Mouse (Mus musculus): ENCODE results near the gene Setd2. TPM values are rescaled to one million over a fixed set of nuclear protein-coding genes. Genes with fewer than 3 reads are reported as not detected.
A peak's percentile ranks its signal among the peaks of the same experiment; 100 is the strongest.

Setd2 gene
- polyA plus RNA-seq, 2 experiments from 2014 or later = 45.4 to 50.4 TPM

DNA sequence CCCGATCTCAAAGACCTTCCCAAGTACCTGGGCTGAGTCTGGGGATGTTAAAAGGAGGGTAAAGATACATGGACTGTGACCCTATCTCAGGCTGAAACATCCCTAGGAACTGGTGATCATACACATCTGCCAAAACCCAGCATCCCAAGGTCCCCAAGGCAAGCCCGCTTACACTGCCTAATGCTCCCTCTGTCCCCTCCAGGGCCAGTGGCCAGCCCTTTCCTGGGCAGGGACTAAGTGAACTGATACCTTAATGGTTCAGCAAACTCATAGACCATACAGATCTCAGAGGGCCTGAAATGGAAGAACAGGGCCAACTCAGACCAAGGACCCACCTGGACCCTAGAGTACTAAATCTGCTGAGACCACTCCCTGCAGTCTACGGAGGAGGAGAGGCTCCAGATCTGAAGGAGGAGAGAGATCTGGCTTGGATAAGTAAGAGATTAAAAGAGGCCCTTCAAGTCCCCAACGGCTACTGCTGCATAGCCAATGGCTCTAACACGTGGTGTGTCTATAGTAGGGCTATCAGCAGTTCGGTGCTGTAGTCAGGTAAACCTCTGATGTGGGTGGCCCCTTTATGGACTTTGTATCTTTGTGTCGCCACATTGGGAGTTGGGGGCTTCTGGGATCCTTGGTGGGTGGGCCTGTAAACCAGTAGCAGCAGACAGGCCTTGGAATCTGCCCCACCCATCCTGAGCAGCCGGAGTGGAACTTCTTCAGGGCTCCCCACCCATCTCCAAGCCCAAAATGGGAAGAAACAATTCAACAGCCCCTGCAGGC lies 91.2 kb downstream of the Setd2 start:
- ATAC-seq = no peak

DNA sequence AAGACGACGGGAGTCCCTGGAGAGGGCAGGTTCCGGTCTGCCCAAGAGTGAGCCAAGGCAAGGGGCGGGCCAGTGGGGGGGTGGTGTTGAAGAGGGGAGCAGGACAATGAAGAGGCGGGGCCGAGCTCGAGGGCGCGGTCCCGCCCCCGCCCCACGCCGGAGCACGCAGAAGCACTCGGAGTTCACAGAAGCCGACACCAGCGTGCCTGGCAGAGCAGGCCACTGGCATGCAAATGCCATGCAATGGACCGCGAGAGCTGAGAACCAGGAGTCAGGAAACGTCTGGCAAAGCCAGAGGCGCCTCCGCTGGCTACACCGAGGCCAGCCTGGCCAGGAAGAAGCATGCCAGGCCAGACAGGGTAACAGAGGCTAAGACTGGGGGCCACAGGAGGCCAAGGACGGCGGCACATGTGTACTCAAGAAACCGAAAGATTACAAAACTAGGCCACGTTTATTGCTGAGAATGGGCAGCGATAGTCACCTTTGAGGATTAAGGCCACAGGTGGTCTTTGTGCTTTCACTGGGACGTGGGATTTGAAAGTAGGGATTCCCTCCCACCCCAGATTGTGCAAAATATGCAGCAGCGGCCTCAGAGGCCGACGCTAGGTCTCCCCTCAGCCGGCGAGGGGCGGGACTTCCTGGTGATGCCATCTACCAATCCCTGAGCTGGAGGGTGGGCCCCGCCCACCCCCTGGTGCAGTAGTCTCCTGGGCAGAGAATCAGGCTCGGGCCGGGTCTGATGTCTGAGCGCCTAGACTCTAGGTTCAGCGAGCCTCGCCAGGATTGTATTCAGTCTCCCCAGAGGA lies 92.2 kb downstream of the Setd2 start, which contains the start of gene Nradd:
TSS of gene Nradd (minus strand) at position 92 of the 806 bp plus-strand sequence.
- ATAC-seq = no peak

DNA sequence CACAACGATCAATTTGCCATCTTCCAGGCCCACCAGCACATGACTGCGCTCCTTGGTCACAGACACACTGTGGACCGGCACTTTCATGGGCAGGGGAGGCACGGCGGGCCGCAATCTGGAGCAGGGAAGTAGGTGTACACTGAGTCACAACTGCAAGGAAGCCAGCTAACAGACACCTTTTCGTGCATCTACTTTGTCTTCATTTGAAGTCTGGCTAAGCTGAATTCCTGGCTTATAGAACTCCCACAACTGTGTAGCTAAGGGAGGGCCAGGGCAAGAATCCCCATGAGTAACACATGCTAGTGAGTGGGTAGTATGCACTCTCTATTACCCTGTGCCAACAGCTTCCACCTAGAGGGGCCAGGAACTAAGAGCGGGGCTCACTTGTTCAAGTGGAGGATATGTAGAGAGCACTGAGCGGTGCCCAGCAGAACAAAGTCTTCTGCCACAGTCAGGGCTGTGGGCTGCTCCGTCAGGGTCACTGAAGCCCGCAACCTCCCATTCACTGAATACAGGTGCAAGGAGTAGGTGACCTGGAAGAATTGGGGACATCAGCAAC lies 93.0 kb downstream of the Setd2 start:
- no peak for ATAC-seq

DNA sequence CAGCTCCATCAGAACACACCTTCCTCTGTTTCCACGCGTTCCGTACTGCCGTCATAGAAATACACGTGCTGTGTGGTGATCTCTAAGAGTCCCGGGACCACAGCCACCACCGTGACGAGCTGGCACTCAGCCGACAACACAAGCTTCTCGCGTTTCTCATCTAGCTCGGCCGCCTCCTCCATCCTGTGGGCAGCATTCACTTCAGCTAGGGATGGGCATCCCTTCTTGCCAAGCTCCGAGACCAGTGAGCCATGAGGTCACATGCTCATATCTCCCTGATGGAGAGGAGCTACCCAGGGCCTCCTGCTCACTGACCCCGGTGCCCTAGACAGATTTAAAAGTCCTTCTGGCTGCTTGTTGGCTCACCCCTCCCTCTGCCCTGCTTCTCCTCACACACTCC lies 97.8 kb downstream of the Setd2 start:
- ATAC-seq = no peak

DNA sequence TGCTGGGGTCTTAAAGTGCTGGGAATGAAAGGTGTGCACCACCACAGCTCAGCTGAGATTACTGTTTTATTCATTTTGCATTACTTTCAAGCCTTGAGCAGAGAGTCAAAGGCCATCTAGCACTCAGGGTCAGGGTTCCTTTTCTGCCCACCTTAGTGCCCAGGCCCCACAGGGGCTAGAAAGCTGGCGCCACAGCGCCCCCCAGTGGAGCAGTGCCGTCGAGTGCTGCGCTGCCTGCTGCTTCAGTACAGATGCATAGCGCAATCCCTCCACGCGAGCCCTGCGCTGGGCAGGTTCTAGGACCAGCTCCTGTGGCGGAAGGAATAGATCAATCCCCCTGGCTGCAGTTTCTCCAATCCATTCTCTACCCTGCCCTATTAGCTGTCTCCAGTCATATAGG lies 98.8 kb downstream of the Setd2 start:
- ATAC-seq = no peak

DNA sequence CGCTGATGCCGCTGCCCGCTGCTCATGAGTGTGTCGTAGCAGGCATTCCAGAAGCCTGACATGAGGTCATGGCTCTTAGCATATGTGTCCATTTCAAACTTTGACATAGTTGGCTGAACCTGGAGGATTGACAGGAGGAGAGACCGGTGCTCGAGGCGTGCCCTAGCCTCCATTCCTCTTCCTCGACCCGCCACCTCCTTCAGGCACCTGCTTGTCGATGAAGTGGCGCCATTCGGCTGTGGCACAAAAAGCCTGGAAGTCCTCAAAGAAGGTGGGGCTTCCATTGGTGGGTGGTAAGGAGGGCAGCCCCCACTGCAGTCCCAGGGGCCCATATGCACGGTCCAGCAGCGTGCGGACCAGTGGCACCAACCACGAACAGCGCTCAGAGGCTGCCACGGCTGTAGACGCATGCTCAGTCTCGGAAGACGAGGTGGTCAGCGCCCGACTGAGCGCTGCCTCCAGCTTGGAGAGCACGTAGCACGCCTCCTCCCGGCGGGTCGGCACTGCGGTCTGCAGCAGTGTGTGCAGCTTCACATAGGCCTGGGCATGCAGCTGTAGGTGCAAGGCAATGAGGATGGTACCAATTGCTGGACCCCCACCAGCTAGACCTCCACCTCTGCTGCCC lies 99.4 kb downstream of the Setd2 start:
- no peak for ATAC-seq

DNA sequence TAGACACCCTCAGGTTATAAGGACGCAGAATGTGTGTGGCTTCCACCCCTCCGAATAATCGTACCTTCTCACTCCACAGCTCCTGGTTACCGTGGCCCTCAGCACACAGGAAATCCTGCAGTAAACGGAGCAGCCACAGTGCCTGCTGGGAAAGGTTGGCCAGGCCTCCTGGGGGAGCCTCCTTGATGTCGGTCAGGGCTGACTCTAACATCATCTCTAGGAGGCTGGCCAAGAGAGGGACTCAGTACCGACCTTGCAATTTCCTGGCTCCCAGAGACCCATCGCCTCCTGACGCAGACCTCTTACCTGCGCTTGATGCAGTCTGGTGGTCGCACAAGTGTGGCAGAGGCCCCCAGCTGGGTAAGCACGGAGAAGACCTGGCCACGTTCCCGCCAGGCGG lies 100.3 kb downstream of the Setd2 start:
- no peak for ATAC-seq

DNA sequence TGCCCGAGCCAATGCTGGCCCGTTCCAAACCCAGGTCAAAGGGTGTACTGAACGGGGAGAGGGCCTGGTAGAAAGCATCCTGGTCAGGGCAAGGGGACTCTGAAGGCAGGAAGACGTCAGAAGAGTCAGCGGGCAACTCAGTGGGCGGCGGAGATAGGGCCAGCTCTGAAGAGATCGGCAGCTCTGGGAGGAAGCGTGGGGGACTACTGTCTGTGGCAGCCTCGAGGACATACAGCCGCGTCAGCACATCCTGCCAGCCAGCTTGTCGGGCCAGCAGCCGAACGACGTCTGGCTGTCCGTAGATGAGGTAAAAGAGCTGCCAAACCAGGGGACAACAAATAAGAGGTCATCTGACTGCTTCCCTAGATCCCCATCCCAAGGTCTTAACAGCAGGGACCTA lies 101.5 kb downstream of the Setd2 start:
- ATAC-seq = no peak

DNA sequence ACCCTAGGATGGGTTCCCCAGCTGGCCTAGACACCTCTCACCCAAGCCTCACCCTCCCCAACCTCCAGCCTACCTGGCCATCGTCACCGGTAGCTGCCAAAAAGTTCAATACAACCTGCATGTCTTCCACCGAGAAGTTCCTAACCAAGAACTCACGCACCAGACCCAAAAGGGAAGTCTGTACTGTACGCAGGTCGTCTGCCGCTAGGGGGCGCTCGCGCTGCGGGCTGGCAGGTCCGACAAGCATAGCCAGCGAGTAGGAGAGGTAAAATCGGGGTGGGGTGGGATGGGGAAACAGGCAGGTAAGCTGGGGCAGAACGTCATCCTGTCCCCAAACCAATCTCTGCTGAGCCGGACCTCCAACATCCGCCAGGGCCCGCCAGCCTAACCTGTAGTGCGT lies 102.8 kb downstream of the Setd2 start:
- ATAC-seq = no peak

DNA sequence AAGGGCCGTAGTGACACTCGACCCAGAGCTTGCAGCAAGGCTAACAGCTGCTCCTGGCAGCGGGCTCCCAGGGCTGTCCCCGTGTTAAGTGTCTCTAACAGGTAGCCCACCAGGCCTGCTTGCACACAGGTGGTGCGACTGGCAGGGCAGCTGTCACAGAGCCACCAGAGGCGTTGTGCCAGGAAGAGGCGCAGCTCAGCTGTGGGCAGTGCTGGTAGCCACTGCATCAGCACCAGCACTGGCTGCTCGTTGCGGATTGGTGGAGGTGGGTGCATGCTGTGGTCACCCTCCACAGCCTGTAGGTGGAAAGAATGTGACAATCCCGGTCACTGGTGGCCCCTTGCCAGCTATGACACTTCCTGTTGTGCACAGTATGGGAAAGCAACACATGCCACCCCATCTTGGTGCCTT lies 106.2 kb downstream of the Setd2 start:
- ATAC-seq = no peak

DNA sequence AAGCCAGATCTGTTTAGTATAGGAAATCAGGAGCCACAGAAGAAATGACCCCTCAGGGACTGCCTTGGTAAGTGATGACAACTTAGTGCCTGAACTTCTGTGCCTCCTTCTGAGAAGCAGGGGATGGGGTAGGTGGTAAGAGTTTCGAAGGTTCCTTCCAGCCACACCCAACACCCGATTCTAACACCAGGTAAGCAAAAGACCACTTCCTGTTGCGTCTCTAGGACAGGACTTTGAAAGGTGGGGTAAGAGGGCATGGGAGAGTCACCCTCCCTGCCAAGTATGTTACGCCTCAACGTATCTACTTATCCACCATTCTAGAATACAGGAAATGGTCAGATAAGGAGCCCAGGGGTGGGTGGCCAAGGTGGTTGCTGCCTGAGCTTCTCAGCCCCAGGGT lies 108.6 kb downstream of the Setd2 start:
- peak; percentile 20 for ATAC-seq

DNA sequence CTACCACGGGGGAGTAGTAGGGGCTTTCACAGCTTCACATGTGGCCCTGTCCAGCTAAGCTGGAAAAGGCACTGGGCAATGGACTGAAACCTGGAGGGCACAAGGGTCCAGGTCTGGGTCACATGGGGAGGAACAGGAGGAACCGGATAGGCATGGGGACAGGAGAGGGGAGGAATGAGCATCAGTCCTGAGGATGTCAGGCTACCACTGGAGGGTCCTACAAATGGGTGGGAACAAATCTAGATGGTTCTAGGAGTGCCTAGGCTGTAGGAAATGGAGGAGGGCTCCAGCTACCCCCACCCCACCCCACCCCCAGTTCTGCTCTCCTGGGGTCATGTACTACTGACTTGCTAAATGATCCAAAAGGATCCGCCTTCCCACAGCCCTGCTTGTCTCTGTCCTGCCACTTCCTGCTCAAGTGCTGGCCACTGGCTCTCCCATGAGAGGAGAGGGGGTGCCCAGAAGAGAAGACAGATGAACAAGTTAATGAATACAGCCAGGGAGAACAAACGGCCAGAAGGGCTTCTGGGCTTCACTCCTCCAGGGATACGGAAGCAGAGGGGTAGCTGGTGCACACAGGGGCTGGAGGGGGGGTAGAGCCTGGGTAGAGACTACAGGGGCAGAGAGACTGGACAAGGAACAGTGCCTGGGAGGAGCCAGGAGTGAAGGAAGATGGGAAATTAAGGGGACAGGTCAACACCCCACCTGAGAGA lies 110.6 kb downstream of the Setd2 start:
- no peak for ATAC-seq

DNA sequence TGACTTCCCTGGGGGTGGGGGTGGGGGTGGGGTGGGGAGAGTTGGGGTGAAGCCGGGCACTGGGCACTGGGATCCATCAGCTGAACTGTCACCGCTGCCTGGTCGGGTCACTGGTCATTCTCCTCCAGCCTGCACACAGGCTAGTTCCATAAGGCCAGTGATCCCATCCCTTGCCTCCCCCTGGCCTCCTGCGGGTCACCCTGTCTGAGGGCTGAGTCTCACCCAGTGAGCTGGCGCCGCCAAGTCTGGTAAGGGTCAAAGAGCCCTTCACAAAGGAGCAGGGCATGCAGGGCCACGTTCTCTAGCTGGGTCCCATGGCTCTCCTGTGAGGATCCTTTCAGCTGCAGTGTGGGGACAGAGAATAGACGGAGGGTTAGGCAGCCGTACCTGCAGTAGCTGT lies 111.4 kb downstream of the Setd2 start:
- ATAC-seq = no peak

DNA sequence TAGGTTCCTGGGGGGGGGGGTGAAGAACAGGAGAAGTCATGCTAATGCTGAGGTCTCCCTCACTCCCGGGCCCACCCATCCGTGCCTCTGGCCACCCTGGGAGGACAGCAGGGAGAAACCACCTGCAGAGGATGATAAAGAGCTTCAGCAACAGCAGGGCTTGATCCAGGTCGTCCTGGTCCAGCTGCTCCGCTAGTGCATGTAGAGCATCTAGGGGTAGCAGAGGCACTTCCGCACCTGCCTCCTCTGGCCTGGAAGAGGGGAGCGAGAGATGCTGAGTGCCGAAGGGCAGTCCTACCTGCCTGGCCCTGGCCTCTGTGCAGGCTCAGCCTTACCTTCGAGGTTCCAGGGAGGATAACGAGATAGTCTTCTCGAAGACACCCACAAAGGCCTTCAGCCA lies 111.9 kb downstream of the Setd2 start:
- ATAC-seq = no peak

DNA sequence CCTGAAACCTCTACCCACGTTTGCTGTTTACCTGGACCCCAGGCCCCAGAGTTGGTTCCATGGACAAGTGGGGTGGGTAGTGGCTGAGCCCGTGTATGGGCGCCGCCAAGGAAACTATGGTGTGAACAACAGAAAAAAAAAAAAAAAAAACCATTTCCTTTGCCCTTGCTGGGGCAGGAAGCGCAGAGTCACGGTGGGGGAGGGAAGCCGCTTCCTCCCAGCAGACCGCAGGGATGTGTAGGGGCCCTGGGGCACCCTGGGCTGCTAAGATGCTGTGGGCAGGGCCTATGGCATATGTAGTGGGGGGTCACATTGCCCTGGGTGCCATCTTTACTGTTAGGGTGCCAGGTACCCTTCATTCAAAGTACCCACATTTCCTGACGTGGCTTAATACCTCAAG lies 112.8 kb downstream of the Setd2 start:
- peak; percentile 89 for ATAC-seq

DNA sequence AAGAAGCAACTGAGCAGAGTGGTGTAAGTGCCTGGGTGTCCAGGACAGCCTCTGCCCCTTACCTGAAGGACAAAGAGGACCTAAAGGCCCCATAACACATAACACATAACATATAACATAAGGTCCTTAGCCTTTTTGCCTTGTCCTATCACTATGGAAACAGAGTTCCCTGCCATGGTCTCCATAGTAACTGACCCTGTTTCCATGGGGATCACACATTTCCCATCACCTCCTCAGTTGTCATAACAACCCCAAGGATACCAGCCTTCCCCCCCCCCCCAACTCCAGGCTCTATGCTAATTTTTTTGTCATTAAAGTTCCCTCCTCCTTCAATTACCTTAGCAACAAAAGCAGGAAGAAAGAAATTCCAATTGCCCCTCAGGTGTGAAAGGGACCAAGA lies 117.4 kb downstream of the Setd2 start:
- ATAC-seq = no peak

DNA sequence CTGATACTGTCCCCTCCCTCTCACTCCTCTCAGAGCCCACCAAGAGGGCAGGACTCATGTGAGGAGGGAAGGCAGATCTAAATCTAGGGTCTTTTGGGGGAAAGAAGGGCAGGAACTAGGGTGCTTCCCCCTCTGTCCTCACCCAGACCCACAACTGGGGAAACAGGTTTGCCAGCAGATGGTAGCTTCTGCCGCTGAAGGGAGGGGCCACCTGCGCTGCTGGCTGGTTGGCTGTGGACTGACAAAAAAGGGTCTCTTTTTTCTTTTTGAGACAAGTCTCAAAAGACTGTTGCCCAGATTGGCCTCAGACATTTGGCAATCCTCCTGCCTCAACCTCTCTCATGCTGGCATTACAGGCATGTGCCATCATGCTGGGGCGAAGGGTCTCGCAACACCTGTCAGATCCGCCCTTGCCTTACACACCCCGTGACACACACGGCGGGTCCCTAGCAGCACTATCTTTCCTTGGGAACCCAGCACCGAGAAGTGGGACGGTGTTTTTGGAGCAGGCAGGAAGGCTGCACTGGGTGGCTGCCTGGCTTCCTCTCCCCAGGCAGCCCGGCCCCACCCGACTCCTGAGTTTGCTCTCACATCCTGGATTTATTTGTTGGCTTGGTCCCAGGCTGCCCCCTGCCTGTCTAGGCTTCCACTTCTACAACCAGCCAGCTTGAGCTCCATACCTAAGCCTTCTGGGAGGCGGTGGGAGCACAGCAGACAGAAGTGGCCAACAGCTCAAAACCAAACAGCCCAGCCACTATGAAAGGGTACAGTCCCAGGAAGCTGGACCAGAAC lies 119.7 kb downstream of the Setd2 start:
- no peak for ATAC-seq

DNA sequence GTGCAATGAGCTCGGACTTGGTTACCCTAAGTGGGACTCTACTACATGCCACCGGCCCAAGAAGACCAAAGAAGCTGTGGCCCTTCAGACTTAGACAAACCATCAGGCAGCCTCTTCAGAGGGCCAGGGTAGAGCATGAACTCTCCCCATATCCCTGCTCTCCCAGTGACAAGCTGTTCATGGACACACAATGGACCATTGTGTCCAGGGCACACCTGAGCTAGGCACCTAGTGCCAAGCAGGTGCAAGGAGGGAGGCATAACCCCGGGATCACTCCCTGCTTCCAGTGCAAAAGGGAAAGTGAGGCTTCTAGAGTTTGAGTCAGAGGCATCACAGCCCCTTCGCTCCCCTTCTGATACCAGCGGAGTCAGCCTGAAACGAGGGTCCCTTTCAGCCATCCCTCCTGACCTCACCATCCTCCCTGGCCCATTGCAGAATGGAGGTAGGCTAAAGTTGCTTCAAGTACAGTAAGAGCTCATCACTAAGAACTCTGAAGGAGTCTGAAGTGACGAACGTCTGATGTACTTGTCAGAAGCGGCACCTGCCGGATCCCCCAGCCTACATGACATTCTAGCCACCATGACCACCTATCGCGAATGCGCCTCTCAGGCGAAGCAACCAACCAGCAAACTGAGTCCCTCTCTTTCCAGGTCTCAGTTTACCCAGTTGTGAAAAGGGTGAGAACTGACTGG lies 120.7 kb downstream of the Setd2 start:
- ATAC-seq = no peak

DNA sequence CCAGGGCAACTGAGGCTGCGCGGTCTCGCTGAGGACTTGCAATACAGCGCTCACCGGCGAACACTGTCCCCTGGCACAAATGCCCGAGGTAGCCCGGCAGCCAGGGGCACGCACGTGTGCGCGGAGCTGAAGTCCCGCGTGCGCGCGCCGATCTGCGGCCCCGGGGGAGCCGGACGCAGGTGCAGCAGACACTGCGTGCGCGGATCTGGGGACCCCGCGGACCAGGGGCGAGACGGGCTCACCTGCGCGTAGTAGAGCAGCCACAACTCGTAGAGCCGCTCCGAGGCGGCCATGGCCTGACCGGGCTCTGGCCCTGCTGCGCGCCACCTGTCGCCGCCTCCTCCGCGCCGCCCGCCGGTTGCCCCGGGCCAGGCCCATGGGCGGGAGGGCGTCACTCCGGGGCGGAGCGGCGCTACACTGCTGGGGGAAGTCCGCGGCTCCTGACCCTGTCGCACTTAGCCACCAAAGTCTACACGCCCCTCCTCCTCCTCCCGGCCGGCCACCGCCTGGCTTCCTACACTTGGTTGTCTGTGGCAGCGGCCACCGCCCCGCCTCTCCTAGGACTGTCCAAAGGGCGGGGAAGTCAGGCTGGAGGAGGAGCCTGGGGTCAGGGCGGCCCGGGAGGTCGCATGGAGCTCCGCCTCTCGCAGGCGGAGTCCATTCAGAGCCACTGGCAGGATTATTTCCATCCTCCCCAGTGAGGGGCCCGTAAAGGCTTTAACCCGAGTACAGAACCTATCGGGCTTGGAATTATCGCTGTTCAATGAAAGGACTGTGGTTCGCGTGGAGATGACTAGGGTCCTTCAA lies 121.5 kb downstream of the Setd2 start, which contains the start of gene Nbeal2:
TSS of gene Nbeal2 (minus strand) at position 507 of the 807 bp plus-strand sequence.
- peak; percentile 55 for ATAC-seq
